Mouse (Mus musculus) ES-Bruce4 (cell line): ENCODE measurements around the gene Kmt5c.
"Not testable (repeated sequence)": the region's sequence is repeated elsewhere in the genome, so short reads cannot be mapped to it uniquely, and the experiment has no call there.

Experiments used
- CTCF ChIP-seq: IDR thresholded peaks from one replicate; pipeline ENCODE4 v1.8.1; 2011; ENCODE audit warnings: low read depth, low read length
- POLR2A ChIP-seq: IDR thresholded peaks from one replicate; pipeline ENCODE4 v1.8.1; 2011; ENCODE audit warnings: low read length; ENCODE audit not compliant: insufficient read depth

GRCm38 (mm10) chr7:4793248-4793647, 53.3 kb downstream of the Kmt5c start:
- TF ChIP-seq POLR2A, CTCF: not testable (repeated sequence)
